Mouse (Mus musculus) thymus, postnatal 0 days (tissue): ENCODE results near the gene Ctsa. TPM values are rescaled to one million over a fixed set of nuclear protein-coding genes. Genes with fewer than 3 reads are reported as not detected.
"Not testable (repeated sequence)": the region's sequence is repeated elsewhere in the genome, so short reads cannot be mapped to it uniquely, and the experiment has no call there.

Source experiments
- DNase-seq: peaks from one replicate; pipeline ENCODE4 v3.0.0-alpha.2; 2015; ENCODE audit warnings: low spot score
- polyA plus RNA-seq: library from polyadenylated mRNA; unstranded; fragments of >200 nt; fragmentation: Nextera tagmentation; extraction: Ambion mirVana; gene quantifications from 2 replicates; pipeline ENCODE4 v1.2.1, GENCODE M21; 2015

Gene Ctsa
- polyA plus RNA-seq, 1 experiment from 2014 or later = 164 TPM

GRCm38 (mm10) chr2:164877376-164878215, 44.9 kb downstream of the Ctsa start:
- not testable (repeated sequence) for DNase-seq

DNA sequence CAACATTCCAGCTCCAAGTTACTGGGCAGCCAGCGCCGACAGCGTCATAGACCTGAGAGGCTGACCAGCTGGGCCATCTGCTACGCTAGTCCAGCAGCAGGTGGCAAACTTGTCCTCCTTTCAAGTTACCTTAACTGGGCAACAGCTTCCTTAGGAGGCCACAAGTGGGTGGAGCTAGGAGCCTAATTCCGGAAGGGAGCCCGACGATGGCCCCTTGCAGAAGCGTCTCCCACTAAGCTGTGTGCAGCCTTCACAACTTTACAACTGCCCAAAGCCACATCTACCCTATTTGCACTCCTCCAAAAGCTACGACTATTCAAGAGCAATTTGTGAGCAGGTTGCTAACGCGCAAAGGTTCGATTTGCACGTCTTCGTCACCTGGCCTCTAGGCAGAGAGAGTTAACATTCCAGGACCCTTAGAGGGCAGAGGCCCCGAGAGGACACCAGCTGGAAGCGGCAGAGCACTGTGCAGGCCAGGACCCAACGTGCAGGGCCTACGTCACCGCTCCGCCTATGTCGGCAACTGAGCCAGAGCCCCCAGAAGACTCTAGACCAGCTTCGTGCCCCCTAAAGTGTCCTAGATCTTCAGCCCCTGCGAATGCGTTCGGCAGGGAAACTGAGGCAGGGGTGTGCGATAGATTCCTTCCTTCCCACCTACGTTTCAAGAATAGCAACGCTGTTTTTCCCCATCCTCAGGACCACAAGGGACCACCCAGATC, 46.0 kb downstream of the Ctsa start:
- DNase-seq = peak; percentile 63

DNA sequence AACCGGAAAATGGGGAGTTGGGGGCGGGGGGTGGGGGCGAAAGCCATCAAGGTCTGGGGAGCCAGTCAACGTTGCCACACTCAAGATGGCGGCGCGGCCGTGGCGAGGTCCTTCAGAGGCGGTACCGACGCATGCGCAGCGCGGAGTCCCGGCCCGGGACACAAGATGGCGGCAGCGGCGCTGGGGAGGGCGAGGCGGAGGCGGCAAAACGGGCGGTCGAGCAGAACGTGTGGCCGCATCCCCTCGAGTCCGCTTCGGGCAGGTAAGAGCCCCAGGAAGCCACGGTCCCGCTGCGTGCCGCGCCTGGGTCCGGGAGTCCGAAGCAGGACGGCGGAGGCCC, 46.5 kb downstream of the Ctsa start, which contains the start of gene Pcif1:
Pcif1 (plus strand) TSS at position 77 of the 340 bp plus-strand sequence.
- DNase-seq = peak; percentile 95

GRCm38 (mm10) chr2:164879568-164880277, 47.0 kb downstream of the Ctsa start:
- DNase-seq = peak; percentile 98

GRCm38 (mm10) chr2:164882619-164883018, 49.9 kb downstream of the Ctsa start:
- no peak for DNase-seq

GRCm38 (mm10) chr2:164885788-164886187, 53.1 kb downstream of the Ctsa start:
- no peak for DNase-seq

- DNase-seq = no peak
Measured at GRCm38 (mm10) chr2:164886617-164887016, 53.9 kb downstream of the Ctsa start.

DNA sequence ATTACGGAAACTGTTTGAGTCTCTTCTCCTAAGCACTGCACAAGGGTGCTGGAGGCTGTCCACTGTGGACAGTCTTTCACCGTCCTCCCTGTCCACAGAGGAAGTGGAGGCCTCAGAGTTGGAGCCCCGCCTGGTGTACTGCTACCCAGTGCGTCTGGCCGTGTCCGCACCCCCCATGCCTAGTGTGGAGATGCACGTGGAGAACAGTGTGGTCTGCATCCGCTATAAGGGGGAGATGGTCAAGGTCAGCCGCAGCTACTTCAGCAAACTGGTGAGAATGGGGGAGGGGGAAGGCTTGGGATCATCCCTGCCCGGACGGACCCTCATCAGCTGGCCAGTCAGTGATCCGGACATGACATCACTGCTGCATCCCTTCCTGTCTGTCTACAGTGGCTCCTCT, 56.3 kb downstream of the Ctsa start:
- DNase-seq = no peak

- DNase-seq = no peak
Measured at GRCm38 (mm10) chr2:164889960-164890359, 57.3 kb downstream of the Ctsa start.

Other genes starting within 250 kb of the Ctsa start
- not detected in 2 replicates for gene Wfdc6a, start 247.4 kb upstream of the Ctsa start, polyA plus RNA-seq
- not detected in 2 replicates for gene Eppin, start 239.3 kb upstream of the Ctsa start, polyA plus RNA-seq
- not detected in 2 replicates for gene Wfdc6b, start 219.4 kb upstream of the Ctsa start, polyA plus RNA-seq
- not detected in 2 replicates for gene Wfdc8, start 219.2 kb upstream of the Ctsa start, polyA plus RNA-seq
- gene Wfdc16, start 194.1 kb upstream of the Ctsa start, polyA plus RNA-seq = not detected in 2 replicates
- 0.42 TPM in 1 of 2 replicates, not detected in the other for gene Wfdc10, start 176.8 kb upstream of the Ctsa start, polyA plus RNA-seq
- not detected in 2 replicates for gene Wfdc9, start 176.3 kb upstream of the Ctsa start, polyA plus RNA-seq
- gene Wfdc11, start 158.8 kb upstream of the Ctsa start, polyA plus RNA-seq = not detected in 2 replicates
- not detected in 2 replicates for gene Wfdc13, start 147.8 kb upstream of the Ctsa start, polyA plus RNA-seq
- not detected in 2 replicates for gene Spint4, start 134.4 kb upstream of the Ctsa start, polyA plus RNA-seq
- not detected in 2 replicates for gene Spint5, start 117.6 kb upstream of the Ctsa start, polyA plus RNA-seq
- gene Wfdc3, start 86.9 kb upstream of the Ctsa start, polyA plus RNA-seq = 0.49 and 0.56 TPM in 2 replicates
- gene Dnttip1, start 86.9 kb upstream of the Ctsa start, polyA plus RNA-seq = 70.4 and 85.2 TPM in 2 replicates
- 379 and 497 TPM in 2 replicates for gene Ube2c, start 63.0 kb upstream of the Ctsa start, polyA plus RNA-seq
- gene Tnnc2, start 52.9 kb upstream of the Ctsa start, polyA plus RNA-seq = 5.8 and 10.7 TPM in 2 replicates
- gene Snx21, start 47.0 kb upstream of the Ctsa start, polyA plus RNA-seq = 7.0 and 7.7 TPM in 2 replicates
- 30.0 and 31.1 TPM in 2 replicates for gene Acot8, start 28.0 kb upstream of the Ctsa start, polyA plus RNA-seq
- 7.1 TPM in 2 replicates for gene Zswim3, start 27.8 kb upstream of the Ctsa start, polyA plus RNA-seq
- 8.7 and 9.1 TPM in 2 replicates for gene Zswim1, start 10.2 kb upstream of the Ctsa start, polyA plus RNA-seq
- gene Spata25, start 4.3 kb upstream of the Ctsa start, polyA plus RNA-seq = 0.17 and 0.85 TPM in 2 replicates
- 5.3 and 5.9 TPM in 2 replicates for gene Neurl2, start 583 bp downstream of the Ctsa start, polyA plus RNA-seq
- gene Pltp, start 24.8 kb downstream of the Ctsa start, polyA plus RNA-seq = 424 and 433 TPM in 2 replicates
- gene Pcif1, start 46.4 kb downstream of the Ctsa start, polyA plus RNA-seq = 92.5 and 107 TPM in 2 replicates
- gene Zfp335, start 78.9 kb downstream of the Ctsa start, polyA plus RNA-seq = 8.6 and 9.5 TPM in 2 replicates
- 47.8 and 53.2 TPM in 2 replicates for gene Mmp9, start 107.9 kb downstream of the Ctsa start, polyA plus RNA-seq
- 0.26 and 0.30 TPM in 2 replicates for gene Slc12a5, start 127.9 kb downstream of the Ctsa start, polyA plus RNA-seq
- gene Ncoa5, start 202.0 kb downstream of the Ctsa start, polyA plus RNA-seq = 43.8 and 51.3 TPM in 2 replicates
- gene Cd40, start 222.8 kb downstream of the Ctsa start, polyA plus RNA-seq = 29.6 and 31.4 TPM in 2 replicates